Mouse (Mus musculus) gastrocnemius, postnatal 14 days (tissue): ENCODE data around the gene Patj. TPM values are rescaled to one million over a fixed set of nuclear protein-coding genes. Genes with fewer than 3 reads are reported as not detected.
"Not testable (repeated sequence)": the region's sequence is repeated elsewhere in the genome, so short reads cannot be mapped to it uniquely, and the experiment has no call there.

ENCODE experiments used
- DNase-seq: peaks from one replicate; pipeline ENCODE4 v3.0.0; 2021; ENCODE audit warnings: mixed read lengths
- intact Hi-C: fragments of 180-260 bp; cut with DNase I; formaldehyde crosslinking; loops from one replicate; pipeline ENCODE4 v1.15.1; 2025; ENCODE audit warnings: low total_unique reads
- total RNA-seq, 2 experiments: library from RNA; stranded (reverse); gene quantifications; 2 replicates each; pipeline ENCODE4 v1.2.3; 2021

The Patj gene
- total RNA-seq, 2 experiments from 2014 or later = 1.9 to 2.7 TPM

GRCm38 (mm10) chr4:98693465-98694185, 298.0 kb downstream of the Patj start:
- no peak for DNase-seq
- intact Hi-C loops = no loop called here

GRCm38 (mm10) chr4:98697932-98698331, 302.3 kb downstream of the Patj start:
- intact Hi-C loops = no loop called here
- no peak for DNase-seq

- intact Hi-C loops = no loop called here
- no peak for DNase-seq
These were observed 303.3 kb downstream of the Patj start for GRCm38 (mm10) chr4:98698921-98699320.

- intact Hi-C loops = loop anchor here (5.0 kb wide), 1 partner anchor 153 kb away; no protein-coding TSS in a partner anchor
- no peak for DNase-seq
These were observed 304.6 kb downstream of the Patj start for GRCm38 (mm10) chr4:98700156-98700555.

- DNase-seq = peak; percentile 64
- intact Hi-C loops = loop anchor here (5.0 kb wide), 1 partner anchor 155 kb away; no protein-coding TSS in a partner anchor
These were observed 306.8 kb downstream of the Patj start for GRCm38 (mm10) chr4:98702201-98702894.

- intact Hi-C loops = no loop called here
These were observed 315.3 kb downstream of the Patj start for GRCm38 (mm10) chr4:98710891-98711290.

GRCm38 (mm10) chr4:98717735-98718546, 322.4 kb downstream of the Patj start:
- DNase-seq = no peak
- intact Hi-C loops = no loop called here

More at GRCm38 (mm10) chr4:98710891-98711290, 315.3 kb downstream of the Patj start:
- DNase-seq = no peak

GRCm38 (mm10) chr4:98718547-98718917, 322.9 kb downstream of the Patj start:
- intact Hi-C loops = no loop called here
- DNase-seq = no peak

- DNase-seq = peak; percentile 47
- intact Hi-C loops = no loop called here
These were observed 326.9 kb downstream of the Patj start for GRCm38 (mm10) chr4:98722454-98722853.

GRCm38 (mm10) chr4:98724682-98725081, 329.1 kb downstream of the Patj start:
- intact Hi-C loops, DNase-seq: not testable (repeated sequence)

- no peak for DNase-seq
- intact Hi-C loops = no loop called here
These were observed 329.9 kb downstream of the Patj start for GRCm38 (mm10) chr4:98725439-98725838.

- no peak for DNase-seq
- intact Hi-C loops = no loop called here
These were observed 331.1 kb downstream of the Patj start, which contains the start of gene L1td1 for GRCm38 (mm10) chr4:98726590-98727237. Gene L1td1 (plus strand): TSS chr4:98726734.

- DNase-seq = no peak
- intact Hi-C loops = no loop called here
These were observed 331.8 kb downstream of the Patj start for GRCm38 (mm10) chr4:98727295-98727958.

- intact Hi-C loops = no loop called here
These were observed 332.4 kb downstream of the Patj start for GRCm38 (mm10) chr4:98727959-98728347.

GRCm38 (mm10) chr4:98728716-98729115, 333.1 kb downstream of the Patj start:
- intact Hi-C loops = no loop called here
- no peak for DNase-seq

More at GRCm38 (mm10) chr4:98727959-98728347, 332.4 kb downstream of the Patj start:
- DNase-seq = no peak

- no peak for DNase-seq
- intact Hi-C loops = no loop called here
These were observed 338.1 kb downstream of the Patj start for GRCm38 (mm10) chr4:98733660-98734059.

- intact Hi-C loops = loop anchor here (5.0 kb wide), 1 partner anchor 148 kb away; no protein-coding TSS in a partner anchor
- DNase-seq = no peak
These were observed 344.2 kb downstream of the Patj start for GRCm38 (mm10) chr4:98739753-98740152.

- intact Hi-C loops = no loop called here
- no peak for DNase-seq
These were observed 347.8 kb downstream of the Patj start for GRCm38 (mm10) chr4:98743209-98743905.

GRCm38 (mm10) chr4:98743906-98744210, 348.3 kb downstream of the Patj start:
- intact Hi-C loops = no loop called here
- DNase-seq = no peak
